Mouse (Mus musculus) forebrain, postnatal 0 days (tissue): Measurements from ENCODE around the gene Hipk3. TPM values are rescaled to one million over a fixed set of nuclear protein-coding genes. Genes with fewer than 3 reads are reported as not detected.

ENCODE experiments used
- ATAC-seq: fragments of 200-750 bp; cut with Nextera tagmentation; 2 replicates; pipeline ENCODE4 v1.8.0; 2017; ENCODE audit warnings: mild to moderate bottlenecking, moderate library complexity
- DNase-seq: peaks from one replicate; pipeline ENCODE4 v3.0.0-alpha.2; 2015
- H3K27ac ChIP-seq: fragments of 300-500 bp; sonication (generic); 2 replicates; pipeline ENCODE4 v1.5.1; 2014; ENCODE audit warnings: low read depth, mild to moderate bottlenecking, antibody characterized with exemption, low read length, moderate library complexity, mixed read lengths
- H3K27me3 ChIP-seq: fragments of 300-500 bp; sonication (generic); 2 replicates; pipeline ENCODE4 v1.6.1; 2014; ENCODE audit warnings: mild to moderate bottlenecking, low read length, mixed read lengths; ENCODE audit not compliant: insufficient read depth
- H3K36me3 ChIP-seq: fragments of 300-500 bp; sonication (generic); 2 replicates; pipeline ENCODE4 v1.6.1; 2014; ENCODE audit warnings: mild to moderate bottlenecking, moderate library complexity; ENCODE audit not compliant: insufficient read depth
- H3K4me1 ChIP-seq: fragments of 300-500 bp; sonication (generic); 2 replicates; pipeline ENCODE4 v1.6.1; 2014; ENCODE audit warnings: antibody characterized with exemption; ENCODE audit not compliant: insufficient read depth
- H3K4me2 ChIP-seq: fragments of 300-500 bp; sonication (generic); 2 replicates; pipeline ENCODE4 v1.6.1; 2014; ENCODE audit warnings: low read depth, mild to moderate bottlenecking, moderate library complexity
- H3K4me3 ChIP-seq: fragments of 300-500 bp; sonication (generic); 2 replicates; pipeline ENCODE4 v1.5.1; 2014; ENCODE audit warnings: low read depth, low read length, mixed read lengths
- H3K9ac ChIP-seq: fragments of 300-500 bp; sonication (generic); 2 replicates; pipeline ENCODE4 v1.6.1; 2014; ENCODE audit warnings: mild to moderate bottlenecking
- H3K9me3 ChIP-seq: fragments of 300-500 bp; sonication (generic); 2 replicates; pipeline ENCODE4 v1.6.1; 2016; ENCODE audit warnings: low read length
- CTCF ChIP-seq: sonication (generic); IDR thresholded peaks from 2 replicates; pipeline ENCODE4 v1.5.1; 2016; ENCODE audit warnings: antibody characterized with exemption, control low read depth, low read depth
- WGBS: fragments of 180-500 bp; shearing (Covaris S2); extraction: QIAGEN DNeasy Blood & Tissue Kit; methylation state at CpG from one replicate; pipeline ENCODE4 v1.1.7; 2014; 5-methylcytosine and 5-hydroxymethylcytosine counted together
- polyA plus RNA-seq: library from polyadenylated mRNA; unstranded; fragments of >200 nt; fragmentation: Nextera tagmentation; extraction: Ambion mirVana; gene quantifications from 2 replicates; pipeline ENCODE4 v1.2.1, GENCODE M21; 2015
- total RNA-seq: library from RNA; depleted of rRNA; stranded (reverse); fragments of >200 nt; gene quantifications from 2 replicates; pipeline ENCODE4 v1.2.3, GENCODE M21; 2014

The Hipk3 gene
- total and polyA plus RNA-seq, 2 experiments from 2014 or later: 5.0 to 36.6 TPM

DNA sequence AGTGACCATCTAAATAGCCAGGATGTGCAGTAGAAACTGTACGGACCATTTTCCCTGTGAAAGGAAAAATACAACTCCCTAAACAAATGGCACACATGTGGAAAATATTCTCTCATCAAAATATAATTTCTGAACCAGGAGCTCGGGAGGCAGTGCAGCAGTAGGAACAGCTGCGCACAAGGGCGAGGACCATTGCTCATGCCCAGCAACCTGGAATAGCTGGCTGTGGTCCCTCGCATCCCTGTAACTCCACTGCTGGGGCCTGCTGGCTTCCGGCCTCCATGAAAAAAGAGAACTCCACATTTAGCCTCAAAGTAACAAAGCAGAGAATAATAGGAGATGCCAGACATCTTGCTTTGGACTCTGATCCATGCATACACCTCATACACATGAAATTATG, 22.2 kb downstream of the Hipk3 start:
- no peak for ATAC-seq
- no peak for TF ChIP-seq CTCF
- Histone ChIP-seq H3K36me3 (0 out of 2 replicates have a peak, but pooled peaks cover 2% of the 10 kb centered on the region), H3K9me3 (no peaks in the 10 kb centered on the region), H3K27me3 (no peaks in the 10 kb centered on the region), H3K4me1 (no peaks in the 10 kb centered on the region; the same call in 1 of the 2 replicates), H3K9ac (no peak overlapping the region), H3K27ac (no peak overlapping the region), H3K4me2 (no peak overlapping the region), H3K4me3 (no peak overlapping the region)
- no peak for DNase-seq
- WGBS: 83% methylated on average over 6 of the region's 6 CpGs

DNA sequence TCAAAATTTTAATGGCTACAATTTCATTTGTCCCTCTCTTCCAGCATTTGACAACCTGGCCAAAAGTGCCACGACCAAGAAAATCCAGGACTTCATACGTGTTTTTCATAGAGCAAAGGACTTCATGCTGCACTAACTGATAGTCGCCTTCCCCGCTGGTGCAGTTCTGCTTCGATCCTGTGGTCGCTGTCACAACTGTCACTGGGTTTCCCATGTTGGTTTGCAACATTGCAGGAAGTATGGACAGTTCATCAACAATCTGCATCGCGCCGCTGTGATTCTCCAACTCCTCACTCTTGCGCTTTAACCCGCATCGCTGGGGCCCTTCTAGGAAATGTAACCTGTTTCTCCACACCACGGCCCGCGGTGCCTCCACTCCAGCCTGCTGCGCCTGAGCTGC, 23.1 kb downstream of the Hipk3 start:
- Histone ChIP-seq H3K27ac (no peak overlapping the region), H3K4me2 (no peak overlapping the region), H3K9ac (no peak overlapping the region), H3K4me1 (no peaks in the 10 kb centered on the region; the same call in 1 of the 2 replicates), H3K4me3 (no peak overlapping the region), H3K9me3 (no peaks in the 10 kb centered on the region), H3K27me3 (no peaks in the 10 kb centered on the region), H3K36me3 (0 out of 2 replicates have a peak, but pooled peaks cover 2% of the 10 kb centered on the region)
- no peak for TF ChIP-seq CTCF
- WGBS: 97% methylated on average over 16 of the region's 16 CpGs
- DNase-seq (no peak), ATAC-seq (no peak)

DNA sequence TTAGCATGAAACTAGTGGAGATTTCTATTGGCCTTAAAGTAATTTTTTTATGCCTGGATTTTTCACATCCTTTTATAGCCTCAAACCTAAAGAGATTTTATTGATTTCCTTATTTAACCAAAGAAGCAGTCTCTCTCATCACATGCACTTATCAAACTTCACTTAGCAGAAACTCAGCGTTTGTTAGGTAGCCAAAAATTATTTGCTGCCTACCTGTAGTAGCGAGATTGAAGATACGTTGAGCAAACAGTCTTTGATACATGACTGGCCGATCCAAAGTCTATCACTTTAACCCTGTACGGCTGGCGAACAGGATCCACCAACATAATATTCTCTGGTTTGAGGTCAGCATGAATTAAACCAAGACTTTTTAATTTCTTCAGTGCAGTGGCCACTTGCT, 23.7 kb downstream of the Hipk3 start:
- H3K4me2 ChIP-seq: no peak overlapping the region
- DNase-seq (no peak), ATAC-seq (no peak)
- H3K27me3 ChIP-seq: no peaks in the 10 kb centered on the region
- H3K36me3 ChIP-seq: 0 out of 2 replicates have a peak, but pooled peaks cover 2% of the 10 kb centered on the region
- no peaks in the 10 kb centered on the region; the same call in 1 of the 2 replicates for H3K4me1 ChIP-seq
- H3K27ac ChIP-seq: no peak overlapping the region
- H3K9ac ChIP-seq: no peak overlapping the region
- WGBS: 96% methylated on average over 6 of the region's 6 CpGs
- H3K4me3 ChIP-seq: no peak overlapping the region
- H3K9me3 ChIP-seq: no peaks in the 10 kb centered on the region
- TF ChIP-seq CTCF: no peak

DNA sequence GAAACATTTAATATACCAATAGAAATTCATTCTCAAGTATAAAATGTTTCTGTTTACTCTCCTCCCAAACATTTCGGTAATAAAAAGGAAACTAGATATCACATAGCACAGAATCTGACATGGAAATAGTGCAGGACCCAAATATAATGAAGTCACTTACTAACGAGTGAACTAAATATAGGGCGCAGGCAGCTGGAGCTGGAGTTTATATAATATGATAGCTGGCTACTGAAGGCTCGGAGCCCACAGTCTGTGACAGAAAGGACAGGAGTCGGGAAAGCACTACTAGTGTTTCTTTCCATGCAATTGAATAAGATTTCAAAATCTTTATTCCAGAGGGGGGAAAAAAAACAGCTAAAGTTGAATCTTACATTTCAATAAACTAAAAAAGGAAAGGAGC, 25.8 kb downstream of the Hipk3 start:
- ATAC-seq (no peak), DNase-seq (no peak)
- Histone ChIP-seq H3K27ac (no peak overlapping the region), H3K36me3 (0 out of 2 replicates have a peak, but pooled peaks cover 2% of the 10 kb centered on the region), H3K9me3 (no peaks in the 10 kb centered on the region), H3K4me3 (no peak overlapping the region), H3K27me3 (no peaks in the 10 kb centered on the region), H3K4me2 (no peak overlapping the region), H3K4me1 (no peaks in the 10 kb centered on the region; the same call in 1 of the 2 replicates), H3K9ac (no peak overlapping the region)
- TF ChIP-seq CTCF: no peak
- 64% methylated on average over 5 of the region's 5 CpGs for WGBS

DNA sequence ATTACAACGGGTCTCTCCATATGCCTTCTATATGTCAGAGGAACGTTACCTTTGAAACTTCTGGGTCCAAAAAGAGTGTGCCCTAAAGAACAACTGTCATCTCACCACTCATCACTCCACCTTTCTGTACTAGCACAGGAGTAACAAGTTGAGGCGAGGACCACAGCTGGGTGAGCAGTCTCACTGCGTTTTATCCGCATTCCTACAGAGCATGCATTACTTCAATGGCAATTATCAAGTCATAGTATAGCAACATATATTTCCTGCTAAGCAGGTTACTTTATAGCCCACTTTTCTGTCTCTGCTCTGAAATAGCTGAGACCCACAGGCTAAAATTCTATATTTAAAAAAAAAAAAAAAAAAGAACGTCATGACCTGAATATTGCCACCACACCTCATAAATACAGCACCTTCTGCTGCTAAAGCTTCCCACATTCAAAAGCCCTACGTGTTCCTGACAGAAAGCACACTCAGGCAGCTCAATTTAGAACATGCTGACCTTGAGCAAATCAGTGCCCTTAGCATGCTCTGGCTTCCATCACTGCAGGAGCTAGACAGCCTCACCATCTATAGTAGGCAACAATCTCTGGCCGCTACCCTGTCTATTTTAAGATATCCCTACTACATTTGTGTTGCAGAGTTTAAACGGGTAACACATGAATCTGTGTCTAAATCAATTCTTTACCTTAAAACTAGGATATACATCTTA, 27.2 kb downstream of the Hipk3 start:
- Histone ChIP-seq H3K36me3 (0 out of 2 replicates have a peak, but pooled peaks cover 2% of the 10 kb centered on the region), H3K9me3 (no peaks in the 10 kb centered on the region), H3K4me1 (no peaks in the 10 kb centered on the region; the same call in 1 of the 2 replicates), H3K4me3 (no peak overlapping the region), H3K4me2 (no peak overlapping the region), H3K9ac (no peak overlapping the region), H3K27ac (no peak overlapping the region), H3K27me3 (no peaks in the 10 kb centered on the region)
- no peak for ATAC-seq
- DNase-seq: peak; percentile 2
- no peak for TF ChIP-seq CTCF
- 84% methylated on average over 9 of the region's 9 CpGs for WGBS

DNA sequence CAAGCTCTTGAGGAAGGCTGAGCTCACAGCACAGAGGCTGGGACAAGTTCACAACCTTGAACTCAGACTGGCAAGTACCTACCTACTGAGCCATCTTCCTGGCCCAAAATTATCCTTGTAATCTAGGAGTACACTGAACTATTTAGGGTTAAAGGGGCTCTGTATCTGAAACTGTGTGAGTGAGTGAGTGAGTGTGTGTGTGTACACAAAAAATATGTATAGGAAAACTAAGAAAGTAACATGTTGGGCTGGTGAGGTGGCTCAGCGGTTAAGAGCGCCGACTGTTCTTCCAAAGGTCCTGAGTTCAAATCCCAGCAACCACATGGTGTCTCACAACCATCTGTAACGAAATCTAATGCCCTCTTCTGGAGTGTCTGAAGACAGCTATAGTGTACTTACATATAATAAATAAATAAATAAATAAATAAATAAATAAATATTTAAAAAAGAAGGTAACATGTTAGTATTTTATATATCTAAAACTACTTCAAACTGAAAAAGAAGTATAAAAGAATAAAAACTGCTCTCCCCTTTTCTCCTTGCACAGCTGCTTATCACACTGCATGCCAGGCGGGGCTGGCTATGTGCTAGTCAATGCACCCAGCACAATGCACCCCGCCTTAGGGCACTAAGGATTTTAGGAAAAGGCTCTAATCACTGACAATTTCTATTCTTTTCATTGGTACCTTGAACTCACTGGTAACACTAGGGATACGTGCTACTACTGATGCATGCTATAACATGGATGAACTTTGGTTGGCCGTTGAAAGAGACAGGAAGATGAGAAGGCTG, 28.4 kb downstream of the Hipk3 start:
- no peaks in the 10 kb centered on the region for H3K9me3 ChIP-seq
- WGBS: 94% methylated on average over 8 of the region's 8 CpGs
- no peak overlapping the region for H3K9ac ChIP-seq
- no peaks in the 10 kb centered on the region; the same call in 1 of the 2 replicates for H3K4me1 ChIP-seq
- H3K27me3 ChIP-seq: no peaks in the 10 kb centered on the region
- ATAC-seq (no peak), DNase-seq (no peak)
- no peak for TF ChIP-seq CTCF
- no peak overlapping the region for H3K27ac ChIP-seq
- no peak overlapping the region for H3K4me3 ChIP-seq
- no peak overlapping the region for H3K4me2 ChIP-seq
- 0 out of 2 replicates have a peak, but pooled peaks cover 2% of the 10 kb centered on the region for H3K36me3 ChIP-seq

DNA sequence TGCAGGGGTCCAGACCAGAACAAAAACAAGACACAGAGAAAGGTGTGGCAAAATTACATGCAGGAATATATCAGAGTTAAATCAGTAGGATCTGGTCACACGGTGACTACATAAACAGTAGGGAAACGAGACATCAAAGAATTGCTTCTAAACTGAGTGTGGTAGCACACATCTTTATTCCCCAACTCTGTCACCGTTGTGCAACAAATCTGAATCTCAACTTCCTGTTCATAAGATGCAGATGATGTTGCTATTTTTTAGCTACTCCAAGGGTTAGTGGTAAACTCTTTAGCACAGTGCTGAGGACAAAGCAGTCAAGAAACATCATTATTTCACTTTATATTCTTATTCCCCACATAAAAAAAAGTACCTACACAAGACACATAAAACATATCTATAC, 34.2 kb downstream of the Hipk3 start:
- H3K4me1 ChIP-seq: no peaks in the 10 kb centered on the region
- H3K9me3 ChIP-seq: no peaks in the 10 kb centered on the region
- H3K27me3 ChIP-seq: no peaks in the 10 kb centered on the region
- H3K4me3 ChIP-seq: no peak overlapping the region
- DNase-seq (no peak), ATAC-seq (no peak)
- H3K4me2 ChIP-seq: no peak overlapping the region
- TF ChIP-seq CTCF: no peak
- H3K36me3 ChIP-seq: no peaks in the 10 kb centered on the region
- no peak overlapping the region for H3K9ac ChIP-seq
- no peak overlapping the region for H3K27ac ChIP-seq
- WGBS: 73% methylated on average over 3 of the region's 3 CpGs
